Mouse (Mus musculus) limb, embryonic 11.5 days (tissue): ENCODE results near the gene Lzts3. TPM values are rescaled to one million over a fixed set of nuclear protein-coding genes. Genes with fewer than 3 reads are reported as not detected.

ENCODE experiments used
- ATAC-seq: fragments of 200-750 bp; cut with Nextera tagmentation; 2 replicates; pipeline ENCODE4 v1.8.0; 2017; ENCODE audit warnings: low read depth; ENCODE audit not compliant: insufficient number of reproducible peaks, low FRiP score, low TSS enrichment
- DNase-seq: peaks from one replicate; pipeline ENCODE4 v3.0.0-alpha.2; 2015; ENCODE audit warnings: low spot score
- H3K27ac ChIP-seq: fragments of 300-500 bp; sonication (generic); replicated peaks from 2 replicates; pipeline ENCODE4 v1.5.1; 2014; ENCODE audit warnings: low read depth, mild to moderate bottlenecking, low read length
- H3K27me3 ChIP-seq: fragments of 300-500 bp; sonication (generic); 2 replicates; pipeline ENCODE4 v1.6.1; 2014; ENCODE audit warnings: mild to moderate bottlenecking, low read length, mixed read lengths; ENCODE audit not compliant: control insufficient read depth, insufficient read depth
- H3K36me3 ChIP-seq: fragments of 300-500 bp; sonication (generic); 2 replicates; pipeline ENCODE4 v1.6.1; 2014; ENCODE audit warnings: mild to moderate bottlenecking, low read length, moderate library complexity, mixed read lengths; ENCODE audit not compliant: control insufficient read depth, insufficient read depth
- H3K4me1 ChIP-seq: fragments of 300-500 bp; sonication (generic); 2 replicates; pipeline ENCODE4 v1.6.1; 2014; ENCODE audit warnings: low read length, mixed read lengths; ENCODE audit not compliant: control insufficient read depth, insufficient read depth
- H3K4me2 ChIP-seq: fragments of 300-500 bp; sonication (generic); 2 replicates; pipeline ENCODE4 v1.6.1; 2014; ENCODE audit warnings: low read depth, mild to moderate bottlenecking, moderate library complexity; ENCODE audit not compliant: severe bottlenecking
- H3K4me3 ChIP-seq: fragments of 300-500 bp; sonication (generic); 2 replicates; pipeline ENCODE4 v1.5.1; 2014; ENCODE audit warnings: low read depth, low read length
- H3K9ac ChIP-seq: fragments of 300-500 bp; sonication (generic); 2 replicates; pipeline ENCODE4 v1.6.1; 2014; ENCODE audit warnings: mild to moderate bottlenecking, low read length
- H3K9me3 ChIP-seq: fragments of 300-500 bp; sonication (generic); 2 replicates; pipeline ENCODE4 v1.6.1; 2016; ENCODE audit warnings: low read length; ENCODE audit not compliant: control insufficient read depth
- WGBS: fragments of 180-500 bp; shearing (Covaris S2); extraction: QIAGEN DNeasy Blood & Tissue Kit; methylation state at CpG from one replicate; pipeline ENCODE4 v1.1.7; 2014; 5-methylcytosine and 5-hydroxymethylcytosine counted together
- polyA plus RNA-seq: library from polyadenylated mRNA; unstranded; fragments of >200 nt; fragmentation: Nextera tagmentation; extraction: Ambion mirVana; gene quantifications from 2 replicates; pipeline ENCODE4 v1.2.1, GENCODE M21; 2014

The Lzts3 gene
- polyA plus RNA-seq, 1 experiment from 2014 or later: 0.88 TPM

DNA sequence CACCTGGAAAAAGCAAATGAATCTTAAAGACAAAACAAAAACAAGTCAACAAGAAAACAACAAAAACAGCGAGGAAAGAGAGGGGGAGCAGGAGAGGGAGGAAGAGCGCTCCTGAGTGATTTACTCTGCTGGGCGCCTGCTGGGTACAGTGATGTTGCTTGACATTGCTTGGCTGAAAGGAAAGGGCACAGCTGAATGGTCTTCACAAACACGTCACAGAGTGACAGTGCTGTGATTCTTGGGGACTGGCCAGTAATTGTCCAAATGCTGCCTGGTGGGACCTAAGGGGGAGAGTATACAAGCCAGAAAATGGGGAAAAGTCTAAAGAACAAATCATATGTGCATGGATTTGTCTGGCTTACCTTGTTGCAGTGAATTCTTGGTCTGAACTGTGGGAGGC lies 40.4 kb downstream of the Lzts3 start:
- Histone ChIP-seq H3K4me2 (no peak overlapping the region), H3K27ac (no peak overlapping the region), H3K36me3 (peaks cover 10% of the 10 kb centered on the region; the same call in 1 of the 2 replicates), H3K9ac (no peak overlapping the region), H3K4me3 (no peak overlapping the region), H3K4me1 (no peaks in the 10 kb centered on the region), H3K27me3 (no peaks in the 10 kb centered on the region), H3K9me3 (no peaks in the 10 kb centered on the region)
- no peak for DNase-seq
- WGBS: 93% methylated on average over 4 of the region's 4 CpGs
- no peak for ATAC-seq

DNA sequence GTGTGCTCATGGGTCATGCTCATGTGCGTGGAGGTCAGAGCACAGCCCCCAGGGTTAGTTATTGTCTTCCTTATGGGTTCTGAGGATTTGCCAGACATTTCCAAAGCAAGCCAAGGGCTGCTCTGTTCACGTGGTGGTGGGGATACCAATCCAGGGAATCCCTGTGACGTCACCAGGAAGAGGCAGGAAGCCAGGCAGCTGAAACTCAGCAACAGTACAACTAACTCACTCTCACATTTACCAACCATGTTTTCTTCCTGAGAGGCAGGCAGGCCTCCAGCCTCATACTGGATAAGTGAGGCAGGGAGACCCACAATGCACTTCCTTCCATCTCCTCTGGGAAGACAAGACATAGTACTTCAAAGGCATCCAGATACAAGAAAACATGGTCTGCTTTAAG lies 44.2 kb downstream of the Lzts3 start:
- H3K4me3 ChIP-seq: no peak overlapping the region
- H3K36me3 ChIP-seq: peaks cover 10% of the 10 kb centered on the region; the same call in 1 of the 2 replicates
- no peaks in the 10 kb centered on the region for H3K27me3 ChIP-seq
- no peaks in the 10 kb centered on the region for H3K4me1 ChIP-seq
- WGBS: 74% methylated on average over 3 of the region's 3 CpGs
- no peak for DNase-seq
- H3K9me3 ChIP-seq: no peaks in the 10 kb centered on the region
- H3K27ac ChIP-seq: no peak overlapping the region
- H3K9ac ChIP-seq: no peak overlapping the region
- no peak overlapping the region for H3K4me2 ChIP-seq
- ATAC-seq: no peak

DNA sequence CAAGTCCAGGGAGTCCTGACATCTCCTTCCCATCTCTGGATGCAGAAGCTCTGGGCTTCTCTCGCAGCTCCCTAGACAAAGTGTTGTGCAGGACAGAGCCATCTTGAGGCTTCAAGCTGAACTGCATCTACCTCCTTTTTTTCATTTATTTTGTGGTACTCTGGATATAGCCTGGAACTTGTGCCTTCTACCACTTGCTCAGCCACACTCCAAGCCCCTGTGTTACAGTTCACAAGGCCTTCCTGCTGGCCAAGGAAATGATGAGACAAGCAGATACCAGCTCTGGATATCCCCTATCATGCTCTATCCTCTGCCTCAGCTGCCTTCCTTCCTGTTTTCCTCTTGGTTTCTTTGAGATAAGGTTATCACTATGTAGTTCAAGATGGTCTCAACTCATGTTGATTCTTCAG lies 45.0 kb downstream of the Lzts3 start:
- peak; percentile 30 for DNase-seq

DNA sequence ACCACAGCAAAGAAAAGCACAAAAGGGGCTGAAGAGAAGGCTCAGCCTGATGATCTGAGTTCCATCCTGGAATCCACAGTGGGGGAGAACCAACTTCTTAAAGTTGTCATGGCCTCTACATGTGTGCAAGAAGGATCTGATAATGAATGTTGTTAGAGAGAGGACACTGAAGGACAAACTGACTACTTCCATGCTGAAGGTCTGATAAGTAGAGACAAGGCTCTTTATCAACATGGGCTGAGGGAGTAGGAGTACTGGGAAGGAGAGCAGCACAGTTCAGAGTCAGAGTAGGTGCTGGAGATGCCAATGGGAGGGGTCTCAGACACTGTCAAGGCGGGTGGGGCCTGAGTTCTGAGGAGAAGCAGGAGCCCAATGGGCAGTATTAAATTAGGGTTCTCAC lies 47.0 kb downstream of the Lzts3 start:
- Histone ChIP-seq H3K9me3 (no peaks in the 10 kb centered on the region), H3K4me2 (no peak overlapping the region), H3K4me3 (no peak overlapping the region), H3K4me1 (no peaks in the 10 kb centered on the region), H3K27ac (no peak overlapping the region), H3K36me3 (peaks cover 10% of the 10 kb centered on the region; the same call in 1 of the 2 replicates), H3K27me3 (no peaks in the 10 kb centered on the region), H3K9ac (no peak overlapping the region)
- 91% methylated on average over 1 of the region's 1 CpGs for WGBS
- ATAC-seq (no peak), DNase-seq (no peak)

More for the DNA sequence above, 45.0 kb downstream of the Lzts3 start:
- Histone ChIP-seq H3K9ac (no peak overlapping the region), H3K4me3 (no peak overlapping the region), H3K4me1 (no peaks in the 10 kb centered on the region), H3K9me3 (no peaks in the 10 kb centered on the region), H3K4me2 (no peak overlapping the region), H3K36me3 (peaks cover 8% of the 10 kb centered on the region; the same call in 1 of the 2 replicates), H3K27me3 (no peaks in the 10 kb centered on the region), H3K27ac (no peak overlapping the region)
- 21% methylated on average over 1 of the region's 1 CpGs for WGBS
- ATAC-seq: no peak

DNA sequence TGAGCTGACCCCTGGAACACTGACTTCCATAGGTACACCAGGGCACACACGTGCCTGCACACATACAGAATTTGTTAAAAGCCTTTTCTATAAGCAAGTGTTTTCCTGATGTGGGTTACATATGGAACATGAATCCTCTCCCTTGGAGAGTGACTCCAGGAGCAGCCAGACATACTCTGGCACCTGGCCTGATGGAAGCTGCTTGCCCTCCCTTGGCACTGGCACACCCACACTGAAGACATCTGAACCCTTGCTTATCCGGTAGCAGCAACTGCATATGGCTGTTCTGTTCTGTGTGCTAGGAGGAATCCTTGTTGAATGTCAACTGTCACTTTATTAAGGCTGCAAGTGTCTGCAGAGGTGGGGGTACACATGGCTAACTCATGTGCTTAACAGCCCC lies 51.6 kb downstream of the Lzts3 start:
- H3K27ac ChIP-seq: no peak overlapping the region
- H3K36me3 ChIP-seq: peaks cover 4% of the 10 kb centered on the region; the same call in 1 of the 2 replicates
- no peaks in the 10 kb centered on the region for H3K9me3 ChIP-seq
- H3K9ac ChIP-seq: no peak overlapping the region
- no peak for ATAC-seq
- H3K4me2 ChIP-seq: no peak overlapping the region
- 92% methylated on average over 2 of the region's 2 CpGs for WGBS
- no peaks in the 10 kb centered on the region for H3K4me1 ChIP-seq
- H3K27me3 ChIP-seq: no peaks in the 10 kb centered on the region
- DNase-seq: no peak
- no peak overlapping the region for H3K4me3 ChIP-seq

DNA sequence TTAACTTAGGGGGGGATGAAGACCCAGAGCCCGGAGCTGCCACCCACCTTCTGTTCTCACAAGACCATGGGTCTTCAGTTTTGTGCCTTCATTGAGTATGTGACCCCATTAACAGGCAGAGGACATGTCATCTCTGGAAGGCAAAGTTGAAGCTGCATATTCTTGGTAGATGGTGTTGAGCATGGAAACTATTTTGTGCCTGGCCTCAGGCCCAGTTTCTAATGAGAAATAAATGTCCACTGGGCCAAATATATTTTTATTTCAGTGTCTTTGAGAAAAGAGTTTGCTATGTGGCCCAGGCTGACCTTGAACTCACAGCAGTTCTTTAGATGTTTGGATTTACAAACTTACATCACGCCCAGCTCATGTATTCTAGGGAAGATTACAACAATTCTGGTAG lies 52.8 kb downstream of the Lzts3 start:
- no peak overlapping the region for H3K9ac ChIP-seq
- no peak for DNase-seq
- H3K9me3 ChIP-seq: no peaks in the 10 kb centered on the region
- H3K27ac ChIP-seq: no peak overlapping the region
- ATAC-seq: no peak
- WGBS: 94% methylated on average over 2 of the region's 2 CpGs
- H3K4me2 ChIP-seq: no peak overlapping the region
- H3K4me1 ChIP-seq: no peaks in the 10 kb centered on the region
- H3K4me3 ChIP-seq: no peak overlapping the region
- H3K36me3 ChIP-seq: peaks cover 4% of the 10 kb centered on the region; the same call in 1 of the 2 replicates
- H3K27me3 ChIP-seq: no peaks in the 10 kb centered on the region

DNA sequence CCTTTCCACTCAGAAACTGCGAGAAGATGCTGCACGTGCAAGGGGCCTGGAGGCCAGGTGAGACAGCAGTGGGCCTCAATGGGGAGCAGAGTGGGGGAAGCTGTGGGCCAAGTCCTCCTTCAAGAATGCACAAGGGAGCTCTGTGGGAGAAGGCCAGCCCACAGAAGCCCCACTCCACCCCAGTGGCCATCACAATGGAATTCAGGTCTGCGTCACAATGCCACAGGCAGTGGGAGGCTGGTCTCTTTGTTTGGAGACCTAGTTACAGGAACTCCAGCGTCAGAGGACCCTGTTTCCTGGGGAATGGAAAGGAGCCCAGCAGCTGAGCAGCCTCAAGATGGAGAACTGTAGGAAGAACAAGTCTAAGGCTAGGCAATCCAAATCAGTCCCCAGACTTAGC lies 53.4 kb downstream of the Lzts3 start:
- Histone ChIP-seq H3K27me3 (no peaks in the 10 kb centered on the region), H3K27ac (no peak overlapping the region), H3K9me3 (no peaks in the 10 kb centered on the region), H3K4me3 (no peak overlapping the region), H3K36me3 (peaks cover 4% of the 10 kb centered on the region; the same call in 1 of the 2 replicates), H3K4me2 (no peak overlapping the region), H3K9ac (no peak overlapping the region), H3K4me1 (no peaks in the 10 kb centered on the region)
- ATAC-seq (no peak), DNase-seq (no peak)
- 75% methylated on average over 4 of the region's 4 CpGs for WGBS

DNA sequence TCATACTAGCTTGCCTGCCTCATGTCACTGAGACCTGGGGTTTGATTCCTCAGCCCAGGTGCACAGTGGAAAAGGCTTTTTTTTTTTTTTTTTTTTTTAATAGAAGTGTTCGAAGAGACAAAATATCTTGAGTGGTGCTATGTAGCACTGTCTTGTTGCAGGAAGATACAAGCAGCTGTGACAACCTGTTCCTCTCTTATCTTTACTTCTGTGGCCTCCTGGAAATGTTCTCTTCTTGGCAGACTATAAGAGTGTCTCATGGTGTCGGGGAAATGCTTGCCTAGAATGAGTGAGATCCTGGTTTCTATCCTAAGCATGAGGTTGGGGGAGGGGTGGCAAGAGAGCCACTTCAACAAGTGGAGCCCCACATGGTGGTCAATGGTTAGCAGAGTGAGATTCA lies 54.2 kb downstream of the Lzts3 start:
- Histone ChIP-seq H3K4me3 (no peak overlapping the region), H3K4me2 (no peak overlapping the region), H3K9ac (no peak overlapping the region), H3K27ac (no peak overlapping the region), H3K4me1 (no peaks in the 10 kb centered on the region), H3K9me3 (no peaks in the 10 kb centered on the region), H3K27me3 (no peaks in the 10 kb centered on the region), H3K36me3 (peaks cover 4% of the 10 kb centered on the region; the same call in 1 of the 2 replicates)
- 77% methylated on average over 2 of the region's 2 CpGs for WGBS
- no peak for DNase-seq
- no peak for ATAC-seq

DNA sequence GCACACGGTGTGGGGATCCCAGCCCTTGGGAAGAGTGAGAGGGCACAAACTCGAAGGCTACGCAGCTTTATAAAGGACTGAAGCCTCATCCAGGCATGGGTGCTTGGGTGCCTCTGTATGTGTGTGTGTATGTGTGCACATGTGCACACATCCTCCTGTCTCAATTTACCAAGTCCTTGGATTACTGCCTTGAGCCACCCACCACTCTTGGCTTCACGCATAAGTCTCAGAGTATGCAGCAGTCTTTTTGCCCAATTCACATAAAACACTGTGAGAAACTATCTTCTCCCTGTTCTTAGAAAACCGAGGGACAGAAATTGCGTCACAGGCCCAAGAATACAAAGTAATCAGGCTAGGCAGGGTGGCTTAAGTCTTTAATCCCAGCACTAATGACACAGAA lies 56.6 kb downstream of the Lzts3 start:
- H3K27me3 ChIP-seq: peaks cover 19% of the 10 kb centered on the region
- no peak overlapping the region for H3K9ac ChIP-seq
- no peak for DNase-seq
- H3K4me2 ChIP-seq: no peak overlapping the region
- no peaks in the 10 kb centered on the region for H3K9me3 ChIP-seq
- H3K27ac ChIP-seq: no peak overlapping the region
- ATAC-seq: no peak
- no peak overlapping the region for H3K4me3 ChIP-seq
- 85% methylated on average over 6 of the region's 6 CpGs for WGBS
- no peaks in the 10 kb centered on the region for H3K36me3 ChIP-seq
- no peaks in the 10 kb centered on the region for H3K4me1 ChIP-seq
